Mouse (Mus musculus) midbrain, postnatal 0 days (tissue): ENCODE results near the gene Tmigd3. TPM values are rescaled to one million over a fixed set of nuclear protein-coding genes. Genes with fewer than 3 reads are reported as not detected.

Experiments used
- ATAC-seq: fragments of 200-750 bp; cut with Nextera tagmentation; 2 replicates; pipeline ENCODE4 v1.8.0; 2017; ENCODE audit warnings: moderate number of reproducible peaks, mild to moderate bottlenecking, moderate TSS enrichment, moderate library complexity; ENCODE audit not compliant: low FRiP score
- DNase-seq: peaks from one replicate; pipeline ENCODE4 v3.0.0-alpha.2; 2015; ENCODE audit warnings: low spot score
- H3K27ac ChIP-seq: fragments of 300-500 bp; sonication (generic); 2 replicates; pipeline ENCODE4 v1.5.1; 2014; ENCODE audit warnings: low read depth, mild to moderate bottlenecking, low read length, mixed read lengths
- H3K27me3 ChIP-seq: fragments of 300-500 bp; sonication (generic); 2 replicates; pipeline ENCODE4 v1.6.1; 2014; ENCODE audit warnings: low read length, control low read depth, mixed read lengths; ENCODE audit not compliant: insufficient read depth
- H3K36me3 ChIP-seq: fragments of 300-500 bp; sonication (generic); 2 replicates; pipeline ENCODE4 v1.6.1; 2014; ENCODE audit warnings: low read length, control low read depth, mixed read lengths; ENCODE audit not compliant: insufficient read depth
- H3K4me1 ChIP-seq: fragments of 300-500 bp; sonication (generic); 2 replicates; pipeline ENCODE4 v1.6.1; 2014; ENCODE audit warnings: mild to moderate bottlenecking, control low read depth, antibody characterized with exemption, low read length, mixed read lengths; ENCODE audit not compliant: insufficient read depth
- H3K4me2 ChIP-seq: fragments of 300-500 bp; sonication (generic); 2 replicates; pipeline ENCODE4 v1.6.1; 2014; ENCODE audit warnings: low read depth, mild to moderate bottlenecking, low read length, mixed read lengths; ENCODE audit not compliant: poor library complexity, severe bottlenecking
- H3K4me3 ChIP-seq: fragments of 300-500 bp; sonication (generic); 2 replicates; pipeline ENCODE4 v1.5.1; 2014; ENCODE audit warnings: low read depth, mild to moderate bottlenecking, low read length, moderate library complexity
- H3K9ac ChIP-seq: fragments of 300-500 bp; sonication (generic); replicated peaks from 2 replicates; pipeline ENCODE4 v1.6.1; 2014; ENCODE audit warnings: mild to moderate bottlenecking, low read length, moderate library complexity, mixed read lengths; ENCODE audit not compliant: poor library complexity, severe bottlenecking
- H3K9me3 ChIP-seq: fragments of 300-500 bp; sonication (generic); 2 replicates; pipeline ENCODE4 v1.6.1; 2016; ENCODE audit warnings: low read length, control low read depth
- CTCF ChIP-seq: IDR thresholded peaks from 2 replicates; pipeline ENCODE4 v1.5.1; 2016; ENCODE audit warnings: antibody characterized with exemption, mild to moderate bottlenecking
- WGBS: fragments of 180-500 bp; shearing (Covaris S2); extraction: QIAGEN DNeasy Blood & Tissue Kit; methylation state at CpG from one replicate; pipeline ENCODE4 v1.1.7; 2014; 5-methylcytosine and 5-hydroxymethylcytosine counted together
- polyA plus RNA-seq: library from polyadenylated mRNA; unstranded; fragments of >200 nt; fragmentation: Nextera tagmentation; extraction: Ambion mirVana; gene quantifications from 2 replicates; pipeline ENCODE4 v1.2.1, GENCODE M21; 2015
- total RNA-seq: library from RNA; depleted of rRNA; stranded (reverse); fragments of >200 nt; gene quantifications from 2 replicates; pipeline ENCODE4 v1.2.3, GENCODE M21; 2014

Gene Tmigd3
- total and polyA plus RNA-seq, 2 experiments from 2014 or later = not detected

- no peaks in the 10 kb centered on the region for H3K36me3 ChIP-seq
- 78% methylated on average over 3 of the region's 3 CpGs for WGBS
- no peaks in the 10 kb centered on the region for H3K27me3 ChIP-seq
- H3K27ac ChIP-seq = no peak overlapping the region
- no peaks in the 10 kb centered on the region for H3K4me1 ChIP-seq
- no peaks in the 10 kb centered on the region for H3K9me3 ChIP-seq
- no peak for TF ChIP-seq CTCF
- no peak overlapping the region for H3K4me2 ChIP-seq
- ATAC-seq (no peak), DNase-seq (no peak)
- H3K4me3 ChIP-seq = no peak overlapping the region
- H3K9ac ChIP-seq = no peak overlapping the region
These were observed 20.4 kb downstream of the Tmigd3 start for GRCm38 (mm10) chr3:105891141-105891540.

- Histone ChIP-seq H3K4me2 (no peak overlapping the region), H3K4me3 (no peak overlapping the region), H3K27ac (no peak overlapping the region), H3K27me3 (no peaks in the 10 kb centered on the region), H3K9me3 (no peaks in the 10 kb centered on the region), H3K36me3 (no peaks in the 10 kb centered on the region), H3K9ac (no peak overlapping the region), H3K4me1 (no peaks in the 10 kb centered on the region)
- WGBS = 76% methylated on average over 10 of the region's 10 CpGs
- ATAC-seq (no peak), DNase-seq (no peak)
- TF ChIP-seq CTCF = no peak
These were observed 21.3 kb downstream of the Tmigd3 start for GRCm38 (mm10) chr3:105891760-105892571.

- Histone ChIP-seq H3K9ac (no peak overlapping the region), H3K4me1 (no peaks in the 10 kb centered on the region), H3K27me3 (no peaks in the 10 kb centered on the region), H3K9me3 (no peaks in the 10 kb centered on the region), H3K36me3 (no peaks in the 10 kb centered on the region), H3K4me3 (no peak overlapping the region), H3K27ac (no peak overlapping the region), H3K4me2 (no peak overlapping the region)
- ATAC-seq = no peak
- no peak for DNase-seq
- no peak for TF ChIP-seq CTCF
- WGBS = 87% methylated on average over 19 of the region's 19 CpGs
These were observed 22.1 kb downstream of the Tmigd3 start for GRCm38 (mm10) chr3:105892572-105893495.

GRCm38 (mm10) chr3:105893941-105894391 lies 23.3 kb downstream of the Tmigd3 start:
- WGBS = 74% methylated on average over 6 of the region's 6 CpGs
- ATAC-seq = no peak
- TF ChIP-seq CTCF = no peak

GRCm38 (mm10) chr3:105894601-105895592 lies 24.2 kb downstream of the Tmigd3 start:
- H3K27ac ChIP-seq = no peak overlapping the region
- no peak overlapping the region for H3K9ac ChIP-seq
- no peak for ATAC-seq
- peak; percentile 50 for DNase-seq
- no peaks in the 10 kb centered on the region for H3K36me3 ChIP-seq
- WGBS = 81% methylated on average over 23 of the region's 23 CpGs
- H3K27me3 ChIP-seq = no peaks in the 10 kb centered on the region
- H3K4me3 ChIP-seq = no peak overlapping the region
- no peaks in the 10 kb centered on the region for H3K4me1 ChIP-seq
- TF ChIP-seq CTCF = peak; percentile 57
- no peak overlapping the region for H3K4me2 ChIP-seq
- no peaks in the 10 kb centered on the region for H3K9me3 ChIP-seq

More at GRCm38 (mm10) chr3:105893941-105894391, 23.3 kb downstream of the Tmigd3 start:
- Histone ChIP-seq H3K4me2 (no peak overlapping the region), H3K36me3 (no peaks in the 10 kb centered on the region), H3K27ac (no peak overlapping the region), H3K9me3 (no peaks in the 10 kb centered on the region), H3K9ac (no peak overlapping the region), H3K27me3 (no peaks in the 10 kb centered on the region), H3K4me1 (no peaks in the 10 kb centered on the region), H3K4me3 (no peak overlapping the region)
- no peak for DNase-seq
